Mouse (Mus musculus) liver, adult 2 months (tissue): Measurements from ENCODE around the gene AW011738. TPM values are rescaled to one million over a fixed set of nuclear protein-coding genes. Genes with fewer than 3 reads are reported as not detected.

Experiments
- DNase-seq: peaks from one replicate; pipeline ENCODE4 v3.0.0-alpha.2; 2011; ENCODE audit warnings: low read depth, low spot score; ENCODE audit errors: extremely low read depth
- H3K27ac ChIP-seq: fragments of 200-500 bp; replicated peaks from 2 replicates; pipeline ENCODE4 v1.5.1; 2012; ENCODE audit warnings: low read depth, mild to moderate bottlenecking, control low read depth, inconsistent platforms, low read length; ENCODE audit not compliant: insufficient read depth
- H3K27me3 ChIP-seq: fragments of 200-500 bp; 2 replicates; pipeline ENCODE4 v1.6.1; 2012; ENCODE audit warnings: mild to moderate bottlenecking, moderate library complexity, low read length, inconsistent platforms; ENCODE audit not compliant: control insufficient read depth, insufficient read depth
- H3K36me3 ChIP-seq: fragments of 200-500 bp; 2 replicates; pipeline ENCODE4 v1.6.1; 2012; ENCODE audit warnings: low read length, inconsistent platforms; ENCODE audit not compliant: control insufficient read depth, insufficient read depth
- H3K4me1 ChIP-seq: fragments of 200-500 bp; 2 replicates; pipeline ENCODE4 v1.6.1; 2011; ENCODE audit warnings: low read length; ENCODE audit not compliant: control insufficient read depth, insufficient read depth
- H3K4me3 ChIP-seq: fragments of 200-500 bp; 2 replicates; pipeline ENCODE4 v1.5.1; 2011; ENCODE audit warnings: low read depth, mild to moderate bottlenecking, control low read depth, low read length, moderate library complexity; ENCODE audit not compliant: insufficient read depth
- H3K79me2 ChIP-seq: fragments of 200-500 bp; 2 replicates; pipeline ENCODE4 v1.6.1; 2012; ENCODE audit warnings: inconsistent platforms, mild to moderate bottlenecking, low read length, moderate library complexity; ENCODE audit not compliant: control insufficient read depth, insufficient read depth
- H3K9ac ChIP-seq: fragments of 200-500 bp; 2 replicates; pipeline ENCODE4 v1.6.1; 2012; ENCODE audit warnings: low read depth, mild to moderate bottlenecking, control low read depth, inconsistent platforms, low read length
- CTCF ChIP-seq: fragments of 200-500 bp; IDR thresholded peaks from 2 replicates; pipeline ENCODE4 v1.5.1; 2011; ENCODE audit warnings: low read depth, low read length, control low read depth
- POLR2A ChIP-seq: fragments of 200-500 bp; IDR thresholded peaks from 2 replicates; pipeline ENCODE4 v1.6.1; 2011; ENCODE audit warnings: low read length, control low read depth; ENCODE audit not compliant: insufficient read depth; ENCODE audit errors: extremely low read depth
- WGBS: fragments of 180-500 bp; shearing (Covaris S2); methylation state at CpG from one replicate; pipeline ENCODE4 v1.1.7; 2018; 5-methylcytosine and 5-hydroxymethylcytosine counted together
- polyA plus RNA-seq: library from polyadenylated mRNA; depleted of rRNA; stranded (reverse); fragments of >200 nt; gene quantifications from 2 replicates; pipeline ENCODE4 v1.2.3, GENCODE M21; 2012
- total RNA-seq: library from RNA; depleted of rRNA; stranded (reverse); fragments of >200 nt; gene quantifications from 2 replicates; pipeline ENCODE4 v1.2.3, GENCODE M21; 2014

The AW011738 gene
- total and polyA plus RNA-seq, 2 experiments = 2.5 to 3.7 TPM

DNA sequence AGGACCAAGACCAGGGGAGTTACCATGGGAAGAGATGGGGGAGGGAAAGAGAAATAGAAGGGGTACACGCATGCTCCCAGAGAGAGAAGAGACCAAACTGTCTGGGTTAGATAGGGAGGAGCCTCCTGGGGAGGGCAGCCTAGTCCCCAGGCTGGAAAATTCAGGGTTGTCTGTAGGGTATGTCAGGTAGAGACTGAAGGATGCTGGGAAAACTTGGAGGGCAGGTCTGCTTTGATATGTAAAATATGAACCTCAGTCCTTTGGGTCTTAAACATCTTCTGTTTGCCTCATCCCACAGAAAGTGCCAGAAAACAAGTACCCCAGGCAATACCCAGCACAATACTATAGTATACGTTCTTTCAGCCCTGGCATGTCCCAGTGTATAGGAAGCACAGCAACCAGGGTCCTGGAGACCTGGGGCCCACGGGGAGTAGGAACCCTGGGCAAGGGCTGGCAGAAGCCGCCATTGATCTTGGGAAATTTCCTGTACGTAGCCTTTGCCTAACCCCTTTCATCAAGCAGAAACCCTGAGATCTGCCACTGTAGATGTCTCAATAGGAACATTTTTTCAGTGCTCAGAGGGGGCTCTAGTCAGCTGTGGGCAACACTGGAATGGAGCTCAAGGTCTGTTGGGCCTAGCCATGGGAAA, 14.8 kb upstream of the AW011738 start:
- H3K4me1 ChIP-seq = no peaks in the 10 kb centered on the region
- H3K9ac ChIP-seq = no peak overlapping the region
- 90% methylated on average over 5 of the region's 5 CpGs for WGBS

DNA sequence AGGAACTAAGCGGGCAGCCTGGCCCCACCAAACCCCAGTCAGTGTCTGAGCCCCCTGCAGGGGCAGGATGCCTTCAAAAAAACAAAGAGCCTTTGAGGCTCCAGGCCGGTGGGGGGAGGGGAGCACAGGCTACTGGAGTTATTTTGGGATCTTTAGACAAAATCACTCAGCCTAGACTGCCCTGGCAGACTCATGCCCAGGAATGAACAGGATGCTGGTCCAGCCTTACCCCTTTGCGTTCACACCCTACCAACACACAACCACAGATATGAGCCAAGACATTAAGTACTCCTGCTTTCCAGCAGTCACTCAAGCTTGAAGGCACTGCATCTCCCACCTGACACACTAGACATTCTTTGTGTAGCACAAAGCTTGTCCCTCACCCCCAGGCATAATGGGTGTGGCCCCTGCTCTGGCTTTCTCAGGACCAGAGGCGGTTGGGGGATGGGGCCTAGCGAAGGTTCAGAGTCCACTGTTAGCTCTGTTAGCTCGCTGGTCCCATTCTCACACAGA, 14.2 kb upstream of the AW011738 start:
- H3K27ac ChIP-seq = no peak overlapping the region

More for the DNA sequence above, 14.8 kb upstream of the AW011738 start:
- H3K4me3 ChIP-seq = no peak overlapping the region
- H3K79me2 ChIP-seq = no peaks in the 10 kb centered on the region; the same call in 1 of the 2 replicates
- no peak overlapping the region for H3K27ac ChIP-seq
- no peak for DNase-seq
- no peaks in the 10 kb centered on the region for H3K27me3 ChIP-seq
- no peaks in the 10 kb centered on the region for H3K36me3 ChIP-seq
- TF ChIP-seq POLR2A = no peak
- TF ChIP-seq CTCF = no peak

GRCm38 (mm10) chr4:156192421-156193199, 10.5 kb upstream of the AW011738 start:
- Histone ChIP-seq H3K27ac (no peak overlapping the region), H3K4me3 (no peak overlapping the region), H3K27me3 (no peaks in the 10 kb centered on the region), H3K4me1 (peaks cover 5% of the 10 kb centered on the region; the same call in 1 of the 2 replicates), H3K9ac (no peak overlapping the region), H3K79me2 (0 out of 2 replicates have a peak, but pooled peaks cover 6% of the 10 kb centered on the region), H3K36me3 (no peaks in the 10 kb centered on the region)
- no peak for TF ChIP-seq POLR2A
- no peak for TF ChIP-seq CTCF
- 75% methylated on average over 8 of the region's 8 CpGs for WGBS
- no peak for DNase-seq

More for the DNA sequence above, 14.2 kb upstream of the AW011738 start:
- 50% methylated on average over 6 of the region's 6 CpGs for WGBS
- Histone ChIP-seq H3K27me3 (no peaks in the 10 kb centered on the region), H3K4me1 (no peaks in the 10 kb centered on the region), H3K79me2 (no peaks in the 10 kb centered on the region; the same call in 1 of the 2 replicates), H3K36me3 (no peaks in the 10 kb centered on the region), H3K9ac (no peak overlapping the region), H3K4me3 (no peak overlapping the region)
- DNase-seq = no peak
- TF ChIP-seq CTCF = no peak
- no peak for TF ChIP-seq POLR2A

- TF ChIP-seq CTCF (no peak), POLR2A (no peak)
- Histone ChIP-seq H3K36me3 (no peaks in the 10 kb centered on the region), H3K4me1 (peaks cover 7% of the 10 kb centered on the region; the same call in 1 of the 2 replicates), H3K4me3 (no peak overlapping the region), H3K9ac (no peak overlapping the region), H3K27me3 (no peaks in the 10 kb centered on the region), H3K27ac (no peak overlapping the region), H3K79me2 (0 out of 2 replicates have a peak, but pooled peaks cover 6% of the 10 kb centered on the region)
- 81% methylated on average over 2 of the region's 2 CpGs for WGBS
- DNase-seq = no peak
Measured at GRCm38 (mm10) chr4:156193200-156193590, 9.9 kb upstream of the AW011738 start.

DNA sequence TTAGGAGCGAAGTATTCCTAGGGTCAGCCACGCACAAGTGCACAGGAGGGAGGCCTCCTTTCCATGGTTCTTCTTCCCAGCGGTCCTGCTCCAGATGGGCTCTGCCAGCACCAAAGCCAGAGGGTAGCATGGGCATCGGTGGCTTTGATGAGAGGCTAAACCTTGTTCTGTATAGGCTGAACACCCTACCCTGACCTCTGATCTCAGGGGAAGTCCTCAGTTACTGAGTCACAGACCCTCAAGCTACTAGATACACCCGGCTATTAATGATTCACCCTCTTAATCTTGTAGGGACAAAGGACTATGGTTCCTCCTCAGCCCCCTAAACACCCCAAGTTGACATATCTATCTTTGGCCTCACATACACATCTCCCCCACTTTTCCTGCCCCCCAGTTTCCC, 9.2 kb upstream of the AW011738 start:
- WGBS = 86% methylated on average over 5 of the region's 5 CpGs
- no peak overlapping the region for H3K9ac ChIP-seq

More for the DNA sequence above, 9.2 kb upstream of the AW011738 start:
- no peak for DNase-seq
- no peak overlapping the region for H3K27ac ChIP-seq
- H3K4me1 ChIP-seq = peaks cover 7% of the 10 kb centered on the region; the same call in 1 of the 2 replicates
- H3K79me2 ChIP-seq = 0 out of 2 replicates have a peak, but pooled peaks cover 6% of the 10 kb centered on the region
- no peaks in the 10 kb centered on the region for H3K36me3 ChIP-seq
- no peak for TF ChIP-seq CTCF
- no peak for TF ChIP-seq POLR2A
- H3K27me3 ChIP-seq = no peaks in the 10 kb centered on the region
- no peak overlapping the region for H3K4me3 ChIP-seq
